Mouse (Mus musculus) c-Kit-positive CD71-positive TER-119-positive erythroid progenitor cells, embryonic 14.5 days (primary cell): ENCODE results near the gene Npm3.
A peak's percentile ranks its signal among the peaks of the same experiment; 100 is the strongest.

Experiments
- DNase-seq: peaks from one replicate; pipeline ENCODE4 v3.0.0-alpha.2; 2013; ENCODE audit warnings: low spot score

Gene Npm3

DNA sequence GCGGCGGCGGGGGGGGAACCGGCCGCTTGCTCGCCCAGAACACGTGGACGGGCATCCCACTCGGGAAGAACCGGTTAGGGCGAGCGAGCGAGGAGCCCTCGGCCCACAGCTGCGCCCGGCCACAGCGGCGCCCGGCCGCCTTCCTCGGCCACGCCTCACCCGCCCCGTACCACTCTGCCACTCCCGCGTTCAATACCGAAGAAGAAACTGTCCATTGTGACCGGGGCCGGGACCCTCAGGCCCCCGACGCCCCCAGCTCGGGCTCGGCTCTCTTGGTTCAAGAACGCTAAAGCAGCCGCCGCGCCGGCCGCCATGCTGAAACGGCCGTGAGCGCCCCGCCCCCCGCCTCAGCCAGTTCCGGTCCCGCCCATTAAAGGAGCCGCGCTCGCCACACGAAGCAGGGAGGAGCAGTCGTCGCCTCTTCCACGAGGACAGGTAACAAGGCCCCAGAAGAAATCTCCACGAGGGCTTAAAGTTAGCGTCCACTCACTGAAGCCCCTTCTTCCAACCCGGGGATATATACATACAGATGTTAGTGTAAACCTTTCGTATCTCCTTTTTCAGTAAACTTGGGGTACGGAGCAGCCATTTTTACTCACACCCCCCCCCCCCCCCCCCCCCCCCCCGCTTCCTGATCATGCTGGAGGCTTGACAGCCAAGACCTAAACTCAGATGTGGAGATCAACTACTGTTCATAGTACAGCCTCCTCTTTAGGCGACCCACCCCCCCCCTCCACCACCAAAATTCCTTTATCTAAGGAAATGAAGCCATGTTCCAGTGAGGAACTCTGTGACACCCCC lies at the start of gene Npm3:
Gene Npm3 (minus strand): TSS at position 349 of the 801 bp plus-strand sequence.
- peak; percentile 81 for DNase-seq

DNA sequence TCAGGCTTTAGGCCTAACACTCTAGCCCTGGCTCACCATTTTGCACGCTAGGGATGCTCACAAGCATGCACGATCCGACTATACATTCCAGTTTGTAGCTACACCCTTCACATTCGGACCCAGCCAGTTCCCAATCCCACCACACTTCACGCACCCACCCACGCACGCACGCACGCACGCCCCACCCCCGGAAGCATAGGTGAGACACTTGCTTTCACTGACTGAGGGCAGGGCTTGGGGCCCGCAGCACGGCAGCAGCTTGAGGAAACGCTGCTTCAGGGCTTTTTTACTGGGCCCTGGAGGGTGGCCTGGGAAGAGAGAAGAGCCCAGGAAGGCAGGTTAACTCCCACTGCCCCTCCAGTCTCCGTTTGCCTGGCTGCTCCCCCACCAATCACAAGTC lies 47.5 kb upstream of the Npm3 start:
- no peak for DNase-seq

DNA sequence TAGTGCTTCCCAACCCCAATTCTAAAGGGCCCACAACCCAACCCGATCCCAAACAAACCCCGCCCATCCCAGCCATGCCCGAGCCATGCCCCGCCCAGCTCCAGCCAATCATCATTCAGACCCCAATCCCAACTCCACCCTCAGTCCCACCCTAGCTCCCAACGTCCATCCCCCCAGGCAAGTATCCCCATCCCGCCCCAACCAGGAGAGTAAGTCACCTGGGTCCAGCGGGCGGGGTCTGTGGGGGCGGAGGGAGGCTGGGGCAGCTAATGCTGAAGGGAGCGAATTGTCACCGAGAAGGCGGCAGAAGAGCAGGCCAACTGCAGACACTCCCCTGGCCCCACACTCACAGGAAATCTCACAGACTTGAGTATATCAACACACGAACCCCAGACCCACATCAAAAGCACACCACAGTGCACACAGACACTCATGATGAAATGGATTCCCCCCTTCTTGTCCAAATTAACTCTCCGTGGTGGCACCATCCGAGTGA lies 46.7 kb upstream of the Npm3 start:
- DNase-seq: no peak

DNA sequence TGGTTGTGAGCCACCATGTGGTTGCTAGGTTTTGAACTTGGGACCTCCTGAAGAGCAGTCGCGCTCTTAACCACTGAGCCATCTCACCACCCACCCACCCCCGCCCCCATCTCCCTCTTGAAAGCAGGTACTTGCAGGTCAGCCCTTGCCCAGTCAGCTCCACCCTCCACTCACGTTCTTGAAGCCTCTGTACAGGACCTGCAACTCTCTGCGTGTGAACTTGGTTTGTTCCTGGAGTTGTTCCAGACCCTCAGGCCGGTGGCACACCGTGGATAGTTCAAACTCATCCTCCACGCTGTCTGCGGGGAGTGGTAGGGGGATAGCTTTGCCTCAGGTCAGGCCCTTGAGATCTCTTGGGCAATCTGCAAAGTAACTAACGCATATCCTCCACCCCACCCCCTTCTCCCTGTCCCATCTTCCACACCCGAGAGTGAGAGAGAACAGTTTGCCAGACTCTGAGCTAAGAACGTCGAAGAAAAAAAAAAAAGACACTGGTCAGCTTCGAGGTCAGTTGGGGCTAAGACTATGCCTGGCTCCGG lies 46.1 kb upstream of the Npm3 start:
- no peak for DNase-seq

DNA sequence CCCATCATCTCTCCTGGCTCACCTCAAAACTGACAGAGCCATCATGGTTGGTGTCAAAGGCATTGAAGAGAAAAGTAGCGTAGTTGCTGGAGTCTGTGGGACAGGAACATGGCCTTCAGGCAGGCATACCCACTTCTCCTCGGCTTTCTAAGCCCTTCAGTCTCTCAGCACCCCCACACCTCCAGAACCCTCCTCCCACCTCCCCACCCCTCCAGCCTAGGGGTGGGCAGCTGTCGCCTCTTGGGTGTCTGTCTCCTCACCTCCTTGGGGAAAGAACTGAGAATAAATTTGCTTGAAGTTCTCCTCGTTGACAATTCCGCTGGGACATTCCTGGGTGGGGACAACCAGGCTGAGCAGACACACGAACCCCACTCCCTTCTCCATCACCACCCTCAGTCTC lies 45.3 kb upstream of the Npm3 start:
- no peak for DNase-seq

DNA sequence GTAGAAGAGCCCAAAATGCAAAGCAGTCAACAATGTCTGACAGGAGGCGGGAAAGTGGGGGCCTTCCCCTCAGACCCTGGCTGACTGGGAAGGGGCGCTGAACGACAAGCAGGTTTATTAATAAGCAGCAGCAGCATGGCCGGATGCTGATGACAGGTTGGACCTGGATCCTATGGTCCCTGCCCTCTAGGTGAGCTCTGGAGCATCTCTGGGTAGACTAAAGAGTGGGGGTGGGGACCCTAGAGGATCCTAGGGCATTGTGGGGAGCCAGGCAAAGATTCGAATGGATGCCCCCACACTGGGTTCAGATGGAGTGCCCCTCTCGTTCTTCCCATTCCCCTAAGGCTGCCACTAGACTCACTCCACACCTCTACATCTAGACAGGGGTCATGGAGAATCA lies 43.0 kb upstream of the Npm3 start:
- DNase-seq: no peak

DNA sequence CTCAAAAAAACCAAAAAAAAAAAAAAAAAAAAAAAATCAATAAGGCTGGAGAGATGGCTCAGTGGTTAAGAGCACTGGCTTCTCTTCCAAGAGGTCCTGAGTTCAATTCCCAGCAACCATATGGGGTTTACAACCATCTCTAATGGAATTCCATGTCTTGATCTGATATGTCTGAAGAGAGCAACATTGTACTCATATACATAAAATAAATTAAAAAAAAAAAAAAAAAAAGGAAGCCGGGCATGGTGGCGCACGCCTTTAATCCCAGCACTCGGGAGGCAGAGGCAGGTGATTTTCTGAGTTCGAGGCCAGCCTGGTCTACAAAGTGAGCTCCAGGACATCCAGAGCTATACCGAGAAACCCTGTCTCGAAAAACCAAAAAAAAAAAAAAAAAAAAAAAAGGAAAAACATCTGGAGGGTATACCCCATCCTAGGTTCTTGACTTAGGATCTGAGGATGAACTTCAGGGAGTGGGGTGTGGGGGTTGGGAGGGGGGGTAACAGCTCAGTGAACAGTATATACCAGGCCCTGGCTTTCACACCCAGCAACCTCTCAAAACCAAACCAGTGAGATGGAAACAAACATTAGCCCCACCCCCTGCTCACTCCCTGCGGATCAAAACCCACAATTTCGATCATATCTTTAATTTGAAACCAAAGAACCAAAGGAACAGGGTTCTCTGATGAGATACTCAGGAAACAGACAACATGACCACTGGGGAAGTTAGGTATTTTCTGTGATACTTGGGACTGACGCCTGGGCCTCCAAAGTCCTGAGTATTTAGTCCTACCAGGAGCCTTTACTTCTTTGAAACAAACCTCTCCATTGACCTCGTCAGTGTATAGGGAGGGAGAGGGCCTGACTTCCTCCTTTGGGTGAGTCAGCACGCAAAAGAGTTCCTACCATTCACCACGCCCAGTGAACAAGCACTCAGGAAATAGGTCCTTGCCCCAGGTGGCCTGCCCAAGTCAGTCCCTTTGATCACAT lies 40.8 kb upstream of the Npm3 start:
- peak; percentile 71 for DNase-seq

DNA sequence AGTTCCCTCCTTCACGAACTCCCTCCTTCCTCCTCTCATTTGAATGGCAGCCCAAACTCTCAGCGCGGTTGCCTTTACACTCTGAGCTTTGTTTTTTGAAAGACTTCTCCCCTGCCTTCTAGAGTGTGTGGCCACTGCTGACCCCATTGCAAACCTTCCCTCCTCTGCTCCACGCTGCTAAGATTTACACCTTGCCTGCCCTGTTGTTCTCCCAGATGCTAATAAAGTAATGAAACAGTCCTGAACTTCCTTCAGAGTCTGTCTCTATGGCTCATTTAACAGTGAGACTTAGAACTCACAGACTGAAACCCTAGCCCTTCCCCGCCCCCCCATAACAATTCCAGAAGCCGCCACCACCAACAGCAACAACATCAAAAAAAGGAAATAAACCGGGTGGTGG lies 40.0 kb upstream of the Npm3 start:
- no peak for DNase-seq

DNA sequence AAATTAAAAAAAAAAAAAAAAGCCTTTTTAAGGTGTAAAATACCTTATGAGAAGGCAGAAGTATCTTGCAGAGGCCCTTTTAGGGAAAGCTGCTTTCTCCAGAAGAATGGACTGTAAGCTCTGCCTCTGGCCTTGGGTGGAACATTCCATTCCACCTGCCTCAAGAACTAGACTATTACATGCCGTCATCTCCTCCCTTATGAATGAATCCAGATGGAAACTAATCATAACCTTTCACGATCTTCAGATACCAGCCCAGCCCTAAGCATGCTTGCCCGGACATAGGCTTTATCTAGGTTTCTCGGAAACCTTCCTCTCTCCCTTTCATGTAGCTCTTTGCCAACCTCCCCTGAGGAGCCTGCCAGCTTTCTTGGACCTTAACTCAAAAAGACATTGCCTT lies 38.9 kb upstream of the Npm3 start:
- no peak for DNase-seq

DNA sequence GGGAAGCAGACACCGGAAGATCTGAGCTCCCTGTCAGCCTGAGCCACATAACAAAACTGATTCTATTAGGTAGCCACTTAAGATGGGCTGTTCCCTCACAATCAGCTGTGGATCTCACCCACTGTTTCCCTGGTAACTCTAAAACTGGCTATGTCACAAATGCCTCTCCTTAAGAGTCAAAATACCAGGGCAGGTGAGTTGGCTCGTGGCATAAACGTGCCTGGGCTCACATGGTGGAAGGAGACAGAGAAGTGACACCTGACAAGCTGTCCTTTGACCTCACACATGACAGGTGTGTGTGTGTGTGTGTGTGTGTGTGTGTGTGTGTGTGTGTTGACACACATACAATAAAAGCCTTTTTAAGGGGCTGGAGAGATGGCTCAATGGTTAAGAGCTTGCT lies 38.1 kb upstream of the Npm3 start:
- no peak for DNase-seq

DNA sequence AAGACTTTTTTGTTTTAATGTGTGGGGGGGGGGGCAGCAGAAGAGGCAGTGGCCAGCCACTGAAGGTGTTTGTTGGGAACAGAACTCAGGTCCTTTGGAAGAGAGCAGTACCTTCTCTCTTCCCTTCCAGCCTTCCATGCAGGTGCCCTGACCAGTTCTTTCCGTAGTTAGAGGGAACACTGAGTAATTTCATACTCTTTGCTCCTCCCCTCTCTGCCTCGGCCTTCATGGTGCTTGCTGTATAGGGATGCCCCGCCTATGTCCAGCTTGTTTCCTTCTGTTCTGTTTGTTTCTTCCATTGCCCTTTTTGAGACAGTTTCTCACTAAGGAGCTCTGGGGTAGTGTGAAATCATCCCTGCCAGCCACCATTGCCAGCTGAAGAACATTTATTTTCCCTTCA lies 36.1 kb upstream of the Npm3 start:
- no peak for DNase-seq

DNA sequence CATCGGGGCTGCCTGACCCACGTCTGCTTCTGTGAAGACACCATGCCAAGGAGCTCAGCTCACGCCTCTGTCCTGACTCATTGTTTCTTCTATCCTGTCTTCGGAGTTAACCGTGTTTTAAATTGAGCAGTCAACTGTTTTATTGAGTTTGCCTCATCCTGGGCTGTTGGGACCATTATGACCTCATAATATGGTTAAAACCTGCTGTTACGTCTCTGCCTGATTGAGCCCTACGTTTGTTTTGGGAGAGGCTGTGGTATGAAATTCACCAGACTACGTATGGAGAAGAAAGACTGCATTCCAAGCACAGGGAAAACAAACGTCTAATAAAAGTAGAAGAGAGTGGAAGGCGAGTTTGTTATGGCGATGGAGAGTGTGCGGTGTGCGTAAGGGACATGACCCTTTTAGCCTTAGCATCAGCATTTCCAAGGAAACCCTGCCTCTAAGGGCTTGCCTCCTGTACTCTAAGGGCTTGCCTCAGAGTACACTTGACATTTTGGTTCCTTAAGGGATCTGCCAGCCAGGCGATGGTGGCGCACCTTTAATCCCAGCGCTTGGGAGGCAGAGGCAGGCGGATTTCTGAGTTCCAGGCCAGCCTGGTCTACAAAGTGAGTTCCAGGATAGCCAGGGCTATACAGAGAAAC lies 34.7 kb upstream of the Npm3 start:
- no peak for DNase-seq

DNA sequence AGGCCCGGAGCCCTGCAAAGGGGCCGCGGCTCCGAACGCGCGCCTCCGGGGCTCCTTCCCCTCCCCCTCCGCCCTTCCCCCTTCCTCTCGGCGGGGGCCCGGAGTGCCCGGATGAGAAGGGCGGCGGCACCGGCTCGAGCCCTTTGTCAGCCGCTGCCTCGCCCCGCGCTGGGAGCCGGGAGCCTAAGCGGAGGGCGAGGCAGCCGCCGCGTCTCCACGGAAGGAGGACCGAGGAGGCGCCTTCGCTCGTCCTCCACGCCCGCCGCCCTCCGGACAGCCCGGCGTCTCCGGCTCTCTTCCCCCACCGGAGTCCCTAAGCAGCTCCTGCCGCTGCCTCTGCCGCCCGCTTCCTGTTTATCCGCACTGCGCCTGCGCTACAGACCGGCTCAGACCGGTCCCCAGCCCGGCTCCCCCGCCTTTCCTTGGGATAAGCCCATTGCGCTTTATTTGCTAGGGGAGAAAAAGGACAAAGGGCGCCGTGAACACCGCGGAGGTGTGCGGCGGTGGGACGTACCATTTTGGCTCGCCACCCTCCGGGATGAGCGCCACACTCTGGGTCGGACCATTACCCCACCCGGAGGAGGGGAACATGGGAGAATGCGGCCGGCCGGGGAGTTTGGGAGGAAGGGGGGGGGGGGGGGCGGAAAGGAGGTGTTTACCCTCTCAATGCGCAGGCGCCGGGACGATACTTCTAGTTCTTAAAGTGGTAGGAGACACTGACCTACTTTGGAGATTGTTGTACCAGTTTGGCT lies 34.0 kb upstream of the Npm3 start, which contains the start of gene Mgea5:
Gene Mgea5 (minus strand): TSS at position 657 of the 752 bp plus-strand sequence.
- peak; percentile 96 for DNase-seq

DNA sequence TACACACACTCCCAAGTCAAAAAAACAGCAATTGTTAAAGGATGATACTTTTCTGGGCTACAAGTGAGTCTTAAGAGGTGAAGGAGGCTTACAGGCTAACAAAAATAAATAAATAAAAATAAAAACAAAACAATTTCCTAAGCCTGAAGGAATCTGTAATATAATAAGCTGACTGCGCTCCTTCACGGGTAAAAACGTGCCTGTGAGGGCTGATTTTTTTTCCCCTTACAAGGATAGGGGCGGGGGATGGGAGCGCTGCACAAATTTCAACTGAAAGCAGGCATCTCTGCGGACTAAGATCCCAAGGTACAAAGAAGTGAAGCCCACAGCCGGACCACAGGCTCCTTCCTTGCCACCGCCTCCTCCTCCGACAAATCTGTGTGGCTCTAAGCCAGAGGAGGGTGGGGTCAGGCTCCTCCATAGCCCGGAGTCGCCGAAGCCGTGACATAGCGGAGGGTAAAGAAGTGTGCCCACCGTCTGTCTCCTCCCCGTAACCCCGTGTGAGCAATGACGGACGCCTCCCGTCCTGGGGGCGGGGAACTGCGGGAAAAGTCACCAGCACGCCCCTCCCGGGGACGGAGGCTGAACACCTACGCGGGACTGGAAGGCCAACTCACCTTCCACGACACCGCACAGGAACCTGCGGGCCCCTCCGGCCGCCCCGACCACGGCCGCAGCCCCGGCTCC lies 33.1 kb upstream of the Npm3 start:
- peak; percentile 55 for DNase-seq

DNA sequence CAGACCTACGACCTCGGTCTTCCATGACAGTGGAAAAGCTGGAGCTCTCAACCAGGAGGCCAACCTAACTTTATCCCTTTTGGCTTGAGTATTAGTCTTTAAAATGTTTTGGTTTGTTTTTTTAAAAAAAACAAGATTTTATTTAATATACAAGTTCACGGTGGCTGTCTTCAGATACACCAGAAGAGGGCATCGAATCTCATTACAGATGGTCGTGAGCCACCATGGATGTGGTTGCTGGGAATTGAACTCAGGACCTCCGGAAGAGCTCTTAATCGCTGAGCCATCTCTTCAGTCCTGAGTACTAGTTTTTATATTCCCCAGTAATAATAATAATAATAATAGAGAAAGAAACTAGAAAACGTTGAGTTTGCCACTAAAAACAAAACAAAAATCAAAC lies 32.3 kb upstream of the Npm3 start:
- no peak for DNase-seq

DNA sequence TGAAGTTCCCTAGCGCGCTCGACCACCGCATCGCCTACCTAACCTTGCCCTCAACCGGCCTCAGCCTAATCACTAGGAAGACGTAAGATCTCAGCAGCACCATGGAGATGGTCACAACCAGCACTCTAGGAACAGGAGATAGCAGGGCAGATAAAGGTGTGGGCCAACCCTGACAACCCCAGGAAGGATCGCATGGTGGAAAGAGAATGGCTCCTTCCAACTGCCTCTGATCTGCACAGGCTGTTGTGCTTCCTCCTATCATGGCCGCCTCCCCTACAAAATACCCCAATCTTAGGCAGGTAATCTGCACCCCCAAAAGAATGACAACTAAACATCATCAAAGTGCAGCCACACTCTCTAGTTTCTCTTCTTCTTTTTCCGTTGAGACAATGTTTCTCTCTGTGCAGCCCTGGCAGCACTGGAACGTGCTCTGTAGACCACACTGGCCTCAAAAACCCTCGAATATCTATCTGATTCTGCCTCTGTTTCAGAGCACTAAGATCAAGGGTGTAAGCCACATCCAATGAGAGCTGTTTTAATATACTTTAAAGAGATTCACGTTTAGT lies 31.0 kb upstream of the Npm3 start:
- no peak for DNase-seq

DNA sequence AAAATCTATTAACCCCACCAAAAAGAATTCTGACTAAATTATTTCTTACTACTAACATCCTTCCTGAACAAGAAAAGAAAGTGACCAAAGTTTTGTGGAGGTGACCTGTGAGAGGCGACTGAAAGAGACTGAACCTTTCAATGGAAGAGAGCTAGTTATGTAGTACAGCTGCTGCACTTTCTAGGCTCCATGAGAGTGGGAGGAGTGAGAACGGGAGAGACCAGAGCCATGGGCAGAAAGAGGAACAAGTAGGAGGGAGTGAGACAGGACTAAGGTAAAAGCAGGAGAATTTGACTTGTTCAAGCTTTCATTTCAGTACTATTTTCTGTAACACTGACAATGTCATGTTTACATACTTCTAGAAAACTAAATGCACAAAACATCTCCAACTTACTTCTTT lies 26.1 kb upstream of the Npm3 start:
- no peak for DNase-seq

DNA sequence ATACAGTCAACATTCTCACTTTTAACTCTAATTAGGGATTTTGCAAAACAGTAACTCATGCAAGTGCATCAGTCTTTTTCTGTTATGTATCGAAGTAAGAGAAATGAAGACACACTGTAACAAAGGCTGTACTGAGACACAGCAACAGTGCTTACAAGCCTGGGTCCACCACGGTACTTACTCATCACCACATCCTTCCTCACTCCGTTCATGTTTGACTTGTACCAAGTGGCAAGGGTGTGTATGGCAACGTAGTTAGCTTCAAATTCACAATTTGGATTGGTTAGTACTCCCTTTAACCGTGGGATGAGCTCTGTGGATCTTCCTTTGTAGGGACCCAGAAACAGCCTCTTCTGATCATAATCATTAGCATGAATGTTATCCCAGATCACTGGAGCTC lies 22.1 kb upstream of the Npm3 start:
- no peak for DNase-seq

DNA sequence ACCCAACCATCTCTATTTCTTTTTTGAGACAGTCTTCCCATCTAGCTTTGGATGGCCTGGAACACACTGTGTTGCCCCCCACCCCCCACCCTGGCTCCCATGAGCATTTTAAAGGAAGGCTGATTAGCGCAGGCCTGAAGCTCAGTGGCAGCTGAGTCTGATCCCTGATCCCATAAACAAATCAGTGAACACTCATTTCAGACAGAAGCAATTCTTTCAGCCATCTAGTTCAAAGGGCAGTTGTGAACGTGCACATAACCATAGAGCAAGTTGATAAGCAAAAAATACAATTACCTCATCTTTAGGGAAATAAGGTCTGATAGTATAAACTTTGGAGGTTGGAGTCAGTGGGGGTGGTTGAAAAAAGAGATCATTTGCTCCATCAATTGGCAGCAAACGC lies 11.4 kb upstream of the Npm3 start:
- no peak for DNase-seq

DNA sequence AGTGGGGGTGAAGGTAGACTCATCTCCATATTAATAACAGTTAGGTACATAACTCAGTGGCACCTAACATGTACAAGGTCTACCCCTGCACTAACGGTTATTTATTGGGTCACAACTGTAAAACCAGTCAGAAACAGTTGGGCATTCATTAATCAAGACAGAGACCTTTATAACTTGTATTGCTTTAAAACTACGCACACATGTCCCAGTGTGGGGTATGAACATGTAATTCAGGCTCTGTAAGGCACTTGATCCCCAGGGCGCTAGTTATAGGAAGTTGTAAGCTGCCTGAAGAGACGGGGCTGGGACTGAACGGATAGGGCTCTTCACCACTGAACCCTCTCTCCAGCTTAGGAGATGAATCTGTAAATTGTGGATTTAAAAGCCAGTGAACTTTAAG lies 9.3 kb upstream of the Npm3 start:
- DNase-seq: no peak
